Mouse (Mus musculus) cortical plate, adult 2 months (tissue): Measurements from ENCODE around the gene Rnf38.

ENCODE experiments used
- CTCF ChIP-seq: fragments of 200-500 bp; IDR thresholded peaks from 2 replicates; pipeline ENCODE4 v1.5.1; 2011; ENCODE audit warnings: mild to moderate bottlenecking, control low read depth, low read length; ENCODE audit not compliant: insufficient read depth; ENCODE audit errors: extremely low read depth
- POLR2A ChIP-seq: fragments of 200-500 bp; IDR thresholded peaks from 2 replicates; pipeline ENCODE4 v1.6.1; 2011; ENCODE audit warnings: mild to moderate bottlenecking, low read length, control low read depth; ENCODE audit not compliant: insufficient read depth; ENCODE audit errors: extremely low read depth

DNA sequence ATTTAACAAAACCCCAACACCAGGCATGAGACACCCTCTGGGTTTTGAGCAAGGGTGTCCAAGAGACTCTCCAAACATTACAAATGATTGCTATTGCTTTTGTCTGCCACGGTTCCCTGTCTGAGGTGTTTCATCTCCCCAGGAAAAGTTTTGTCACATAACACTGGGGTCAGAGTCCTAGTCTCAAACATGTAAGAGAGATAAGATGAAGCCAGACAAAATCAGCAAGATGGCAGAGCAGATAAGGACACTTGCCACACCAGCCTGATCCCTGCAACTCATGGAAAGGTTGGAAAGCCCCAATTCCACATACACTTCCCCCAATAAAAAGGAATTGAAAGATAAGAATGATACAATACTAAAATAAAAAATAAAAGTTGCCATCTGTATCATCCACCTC lies 49.7 kb downstream of the Rnf38 start:
- TF ChIP-seq CTCF (no peak), POLR2A (no peak)
